Mouse (Mus musculus) central nervous system, embryonic 18 days (tissue): Measurements from ENCODE around the gene Crlf3. TPM values are rescaled to one million over a fixed set of nuclear protein-coding genes. Genes with fewer than 3 reads are reported as not detected.

ENCODE experiments used
- polyA plus RNA-seq: library from polyadenylated mRNA; depleted of rRNA; stranded (reverse); fragments of >200 nt; gene quantifications from 2 replicates; pipeline ENCODE4 v1.2.3, GENCODE M21; 2012; rRNA removed

Crlf3 gene
- 10.5 and 12.1 TPM in 2 replicates for polyA plus RNA-seq

DNA sequence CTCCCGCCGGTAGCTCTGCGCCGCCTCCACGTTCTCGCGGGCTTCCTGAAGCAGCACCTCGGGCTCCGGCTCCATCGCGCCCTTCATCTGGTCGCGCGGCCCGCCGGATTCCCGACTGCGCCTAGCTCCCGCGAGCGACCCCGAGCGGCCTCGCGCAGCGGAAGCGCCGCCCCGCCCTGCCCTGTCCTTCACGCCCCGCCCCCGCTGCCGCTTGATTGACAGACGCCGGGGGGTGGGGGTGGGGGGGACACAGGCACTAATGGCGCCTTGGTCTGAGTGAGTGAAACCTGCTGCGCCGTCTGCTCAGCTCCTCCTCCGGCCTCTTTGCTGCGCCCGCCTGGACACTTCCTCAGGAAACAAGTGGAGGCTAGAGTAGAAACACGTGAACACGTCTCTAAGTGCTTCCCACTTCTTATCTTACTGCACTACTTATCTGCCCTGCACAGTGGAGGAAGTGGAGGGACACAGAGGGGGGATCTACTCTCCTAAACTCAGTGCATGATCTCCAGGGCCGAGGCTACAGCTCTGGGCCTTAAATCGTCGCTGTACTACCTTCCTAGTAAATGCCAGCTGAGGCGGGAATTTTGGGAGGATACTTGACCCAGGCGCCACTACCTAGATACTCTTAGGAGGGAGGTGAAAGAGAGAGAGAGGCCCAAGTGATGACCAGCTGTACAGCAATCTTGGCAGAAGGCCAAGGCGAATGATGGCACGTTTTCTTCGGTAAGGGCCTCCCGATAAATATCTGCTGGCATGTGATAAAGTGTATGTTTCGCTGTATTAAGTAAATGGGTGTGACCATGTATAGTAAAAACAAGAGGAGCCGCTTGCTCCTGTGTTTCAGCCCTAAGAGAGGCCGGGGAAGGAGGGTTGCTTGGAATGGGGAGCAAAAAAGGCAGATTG lies at the start of gene Crlf3:
Crlf3 (minus strand) TSS at position 166 of the 903 bp plus-strand sequence.

DNA sequence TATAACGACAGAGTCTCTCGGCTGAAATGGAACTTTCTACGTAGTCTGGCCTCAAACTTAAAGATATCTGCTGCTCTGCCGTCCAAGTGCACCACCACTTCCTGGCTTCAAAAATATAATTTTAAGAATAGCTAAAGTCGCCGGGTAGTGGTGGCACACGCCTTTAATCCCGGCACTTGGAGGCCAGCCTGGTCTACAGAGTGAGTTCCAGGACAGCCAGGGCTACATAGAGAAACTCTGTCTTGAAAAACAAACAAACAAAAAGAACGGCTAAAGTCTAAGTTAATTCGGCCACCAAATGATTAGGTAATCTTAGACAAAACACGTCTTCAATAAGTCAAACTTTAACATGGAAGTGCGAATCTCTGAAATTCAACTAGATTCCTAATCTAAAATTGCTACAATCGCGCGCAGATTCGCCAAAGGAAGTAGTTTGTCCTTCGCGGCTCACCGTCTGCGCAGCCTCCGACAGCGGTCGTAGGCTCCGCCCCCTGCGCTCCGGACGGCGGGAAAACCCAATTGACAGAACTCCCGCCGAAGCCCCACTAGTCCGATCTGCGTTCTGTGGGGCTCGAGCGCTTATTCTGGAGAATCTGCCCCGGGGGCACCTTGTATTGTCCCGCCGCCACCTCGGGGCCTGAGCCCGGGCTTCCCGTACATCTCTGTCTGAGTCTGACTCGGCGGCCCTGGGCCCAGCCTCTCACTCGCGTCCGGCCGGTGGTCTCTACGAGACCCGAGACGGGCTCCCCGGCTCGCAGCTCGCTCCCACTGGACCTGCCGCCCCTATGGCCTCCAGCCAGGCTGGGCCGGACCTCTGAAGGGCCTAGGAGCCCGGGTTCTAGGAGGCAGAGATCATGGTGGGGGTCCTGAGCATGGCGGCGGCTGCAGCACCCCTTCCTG lies 8.4 kb upstream of the Crlf3 start, which contains the start of gene Atad5:
Atad5 (plus strand) TSS at position 484 of the 900 bp plus-strand sequence.

Other genes starting within 250 kb of the Crlf3 start
- 25.5 and 27.8 TPM in 2 replicates for gene Utp6, start 118.6 kb downstream of the Crlf3 start, polyA plus RNA-seq
- 25.7 and 27.1 TPM in 2 replicates for gene Suz12, start 87.9 kb downstream of the Crlf3 start, polyA plus RNA-seq
- gene Atad5, start 8.4 kb upstream of the Crlf3 start, polyA plus RNA-seq: 7.6 and 8.4 TPM in 2 replicates
- gene Tefm, start 61.2 kb upstream of the Crlf3 start, polyA plus RNA-seq: 12.7 and 14.0 TPM in 2 replicates
- 1.7 and 2.2 TPM in 2 replicates for gene Adap2, start 73.1 kb upstream of the Crlf3 start, polyA plus RNA-seq
- 1.8 and 2.2 TPM in 2 replicates for gene Rnf135, start 102.9 kb upstream of the Crlf3 start, polyA plus RNA-seq
- 55.7 and 56.4 TPM in 2 replicates for gene Rhot1, start 128.0 kb upstream of the Crlf3 start, polyA plus RNA-seq
- 4.9 and 5.7 TPM in 2 replicates for gene Rhbdl3, start 219.9 kb upstream of the Crlf3 start, polyA plus RNA-seq